Mouse (Mus musculus): ENCODE measurements around the gene Ube4b.

Ube4b gene

DNA sequence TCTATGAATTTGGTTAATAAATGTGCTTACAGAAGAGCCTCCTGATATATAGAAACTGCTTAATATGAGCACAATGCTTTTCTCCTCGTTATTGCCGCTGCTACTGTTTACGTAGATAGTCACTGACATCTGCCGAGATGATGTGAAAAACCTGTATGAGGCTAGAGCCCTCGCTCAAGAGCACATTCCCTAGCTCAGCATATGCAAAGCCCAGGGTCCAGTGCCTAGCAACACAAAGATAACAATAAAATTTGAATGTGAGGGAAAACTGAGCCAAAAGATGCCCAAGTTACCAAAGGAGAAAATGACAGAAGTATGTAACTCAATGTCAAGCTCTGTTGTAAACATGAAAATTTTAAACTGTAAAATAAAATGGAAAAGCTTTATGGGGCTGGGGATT is 123.0 kb downstream of the Ube4b start:
- no peak for DNase-seq (ENCODE audit: low spot score)

DNA sequence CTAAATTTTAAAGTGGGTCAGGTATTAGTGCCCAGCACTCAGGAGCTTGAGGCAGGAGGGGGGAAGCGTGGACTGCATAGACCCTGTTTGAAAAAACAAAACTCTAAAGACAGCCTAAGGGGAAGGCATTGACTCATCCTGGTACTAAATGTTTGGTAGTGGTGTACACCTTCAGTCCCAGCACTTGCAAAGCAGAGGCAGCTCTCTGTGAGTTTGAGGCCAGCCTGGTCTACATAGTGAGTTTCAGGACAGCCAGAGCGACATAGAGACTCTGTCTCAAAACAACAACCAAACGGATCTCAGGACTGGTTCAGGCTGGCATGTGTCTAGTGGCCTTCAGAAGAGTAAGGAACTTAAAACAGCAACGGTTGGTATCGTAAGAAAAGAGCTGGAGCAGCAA is 123.8 kb downstream of the Ube4b start:
- DNase-seq (ENCODE audit: low spot score), result no peak

DNA sequence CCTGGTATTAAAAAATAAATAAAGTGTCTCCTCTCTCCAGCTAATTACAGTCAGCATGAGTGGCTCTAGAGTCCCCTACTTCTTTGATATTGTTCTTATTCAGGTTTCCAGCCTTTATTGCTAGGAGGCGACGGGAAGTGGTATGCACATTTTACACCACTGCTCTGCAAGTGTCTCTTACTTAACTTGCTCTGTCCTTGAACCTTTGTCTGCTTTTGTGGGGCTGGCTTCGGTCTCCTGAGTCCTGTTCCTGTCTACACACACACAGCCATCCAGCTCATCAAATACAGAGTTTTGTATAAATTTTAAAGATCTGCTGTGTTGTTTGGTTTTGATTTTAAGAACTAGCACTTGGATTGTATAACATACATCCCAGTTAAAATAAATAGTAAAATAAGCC is 124.4 kb downstream of the Ube4b start:
- no peak for DNase-seq (ENCODE audit: low spot score)

DNA sequence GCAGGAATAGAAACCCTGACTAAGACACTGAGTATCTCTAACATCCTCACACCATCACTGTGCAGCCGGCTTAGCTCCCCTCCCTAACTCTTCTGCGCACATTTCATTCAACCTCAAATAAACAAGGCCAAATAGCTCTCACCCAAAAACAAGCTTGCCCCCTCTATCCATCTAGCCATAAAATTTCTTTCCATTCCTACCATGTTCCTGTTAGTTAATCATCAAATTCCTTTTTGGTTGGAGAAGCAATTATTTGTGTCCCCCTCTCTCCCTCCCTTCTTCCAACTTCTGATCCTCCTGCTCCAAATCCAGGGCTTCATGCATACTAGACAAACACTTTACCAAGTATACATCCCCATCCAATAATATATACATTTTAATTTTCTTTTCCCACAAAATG is 130.0 kb downstream of the Ube4b start:
- no peak for DNase-seq (ENCODE audit: low spot score)

DNA sequence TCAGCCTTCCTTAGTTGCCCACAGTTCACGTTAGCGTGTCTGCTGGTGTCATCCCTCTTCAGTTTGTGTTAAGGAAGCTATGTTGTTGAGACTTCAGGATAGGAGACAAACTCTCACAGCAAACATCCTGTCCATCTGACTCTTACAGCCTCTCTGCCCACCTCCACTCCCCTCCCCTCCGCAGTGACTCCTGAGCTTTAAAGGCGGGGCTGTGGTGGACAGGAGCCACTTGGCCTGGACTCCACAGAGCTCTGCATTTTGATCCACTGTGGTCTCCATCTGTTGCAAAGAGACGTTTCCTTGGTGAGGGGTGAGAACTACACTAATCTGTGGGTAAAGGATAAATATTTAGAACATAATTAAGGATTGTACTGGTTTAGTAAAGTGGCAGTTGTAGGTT is 133.6 kb downstream of the Ube4b start:
- DNase-seq (ENCODE audit: low spot score), result no peak

DNA sequence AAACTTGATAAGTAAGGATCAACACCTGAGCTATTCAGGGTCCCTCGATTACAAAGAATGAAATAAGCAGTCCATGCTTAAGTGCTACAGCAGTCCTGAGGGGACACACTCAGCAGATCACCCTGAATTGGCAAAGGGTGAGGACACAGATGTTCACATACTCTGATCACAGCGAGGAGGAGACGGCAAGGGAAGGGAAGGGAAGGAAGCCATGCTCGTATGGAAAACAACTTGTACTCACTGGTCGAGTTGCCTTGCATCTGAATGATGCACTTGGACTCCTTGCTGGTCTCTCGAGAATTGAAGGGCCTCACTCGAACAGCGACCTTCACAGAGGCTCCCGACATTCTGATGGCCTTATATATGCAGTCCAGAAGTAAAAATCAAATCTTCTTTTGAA is 135.5 kb downstream of the Ube4b start:
- no peak for DNase-seq (ENCODE audit: low spot score)

DNA sequence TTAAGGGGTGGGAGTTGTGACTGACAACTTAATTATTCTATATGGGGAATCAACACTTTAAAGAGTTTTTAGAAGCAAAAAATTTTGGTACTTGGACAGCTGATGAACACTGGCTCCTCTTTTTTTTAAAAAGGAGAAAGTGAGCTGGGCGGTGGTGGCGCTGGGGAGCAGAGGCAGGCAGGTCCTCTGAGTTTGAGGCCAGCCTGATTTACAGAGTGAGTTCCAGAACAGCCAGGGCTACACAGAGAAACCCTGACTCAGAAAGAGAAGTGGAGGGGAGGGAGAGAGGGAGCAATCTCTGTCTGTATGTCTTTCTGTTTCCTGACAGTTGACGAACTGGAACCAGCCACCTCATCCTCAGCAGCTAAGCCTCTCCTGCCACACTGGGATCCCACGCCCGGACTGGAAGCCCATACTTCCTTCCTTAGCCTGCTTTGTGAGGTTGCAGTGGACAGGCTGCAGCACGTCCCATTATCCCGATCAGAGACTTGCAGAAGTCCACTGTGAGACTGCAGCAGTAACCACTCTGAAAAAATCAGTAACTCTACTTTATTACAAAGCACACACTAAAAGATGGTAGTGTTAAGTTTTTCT is 136.3 kb downstream of the Ube4b start:
- no peak for DNase-seq (ENCODE audit: low spot score)

DNA sequence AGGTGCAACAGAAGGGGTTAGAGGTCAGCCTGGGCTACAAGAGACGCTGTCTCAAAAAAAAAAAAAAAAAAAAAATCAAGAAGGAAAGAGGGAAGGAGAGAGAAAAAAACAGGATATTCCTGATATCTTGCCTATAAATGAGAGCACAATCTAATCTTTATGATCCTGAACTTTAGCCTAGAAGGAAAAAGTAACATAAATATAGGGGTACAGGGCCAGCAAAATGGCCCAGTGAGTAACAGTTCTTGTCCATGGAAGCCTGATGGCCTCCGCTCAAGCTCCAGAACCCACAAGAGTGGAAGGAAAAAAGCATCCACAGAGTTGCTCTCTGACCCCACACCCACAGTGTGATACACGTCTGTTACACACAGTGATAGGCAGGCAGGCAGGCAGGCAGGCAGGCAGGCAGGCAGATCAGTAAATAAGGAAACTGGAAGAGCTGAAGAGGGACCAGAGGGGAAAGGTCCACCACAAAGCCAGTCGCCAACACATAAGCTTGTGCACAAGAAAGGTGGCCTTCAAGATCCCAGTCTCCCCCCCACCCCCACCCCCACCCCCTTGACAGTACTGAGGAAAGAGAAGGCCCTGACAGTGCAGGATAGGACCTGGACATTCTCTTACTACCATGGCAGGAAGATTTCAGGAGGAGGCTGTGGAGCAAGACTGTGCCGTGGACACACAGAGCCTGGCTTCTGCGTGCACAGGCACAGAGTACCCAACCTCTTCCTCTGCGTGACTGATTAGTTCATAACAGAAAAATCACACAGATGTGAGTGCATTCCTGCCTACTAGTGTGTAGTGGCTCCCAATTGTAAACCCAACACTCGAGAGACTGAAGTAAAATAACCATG is 140.0 kb downstream of the Ube4b start:
- DNase-seq (ENCODE audit: low spot score), result no peak

DNA sequence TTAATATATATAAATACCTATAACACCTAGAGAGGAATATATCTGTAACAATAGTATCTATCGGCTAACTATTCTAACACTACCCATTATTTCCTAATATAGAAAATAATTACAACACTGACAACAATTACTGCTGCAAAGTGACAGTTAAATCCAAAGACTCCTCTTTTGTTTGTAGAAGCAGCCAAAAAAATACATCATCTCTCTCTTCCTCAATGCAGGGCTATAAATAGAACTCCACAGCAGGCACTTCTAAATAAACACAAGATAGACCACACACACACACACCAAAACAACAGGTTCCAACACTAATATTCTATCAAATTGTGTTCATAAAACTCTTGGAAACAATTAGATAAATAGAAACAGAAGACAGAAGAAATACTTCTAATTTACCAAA is 140.9 kb downstream of the Ube4b start:
- DNase-seq (ENCODE audit: low spot score), result no peak

DNA sequence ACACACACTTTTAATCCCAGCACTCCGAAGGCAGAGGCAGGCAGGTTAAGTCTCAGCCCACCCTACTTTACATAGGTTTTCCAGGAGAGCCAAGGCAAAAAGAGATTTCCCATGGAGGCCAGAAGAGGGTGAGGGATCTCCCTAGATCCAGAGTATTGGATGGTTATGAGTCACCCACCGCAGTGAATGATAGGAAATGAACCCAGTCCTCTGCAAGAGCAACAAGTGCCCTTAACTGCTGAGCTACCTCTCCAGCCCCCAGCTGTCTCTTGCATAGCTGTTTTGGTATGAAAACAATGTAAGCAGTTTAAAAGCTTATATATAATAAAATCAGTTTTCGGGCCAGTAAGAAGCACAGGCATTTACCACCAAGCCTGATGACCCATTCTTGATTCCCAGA is 143.5 kb downstream of the Ube4b start:
- DNase-seq (ENCODE audit: low spot score), result no peak

DNA sequence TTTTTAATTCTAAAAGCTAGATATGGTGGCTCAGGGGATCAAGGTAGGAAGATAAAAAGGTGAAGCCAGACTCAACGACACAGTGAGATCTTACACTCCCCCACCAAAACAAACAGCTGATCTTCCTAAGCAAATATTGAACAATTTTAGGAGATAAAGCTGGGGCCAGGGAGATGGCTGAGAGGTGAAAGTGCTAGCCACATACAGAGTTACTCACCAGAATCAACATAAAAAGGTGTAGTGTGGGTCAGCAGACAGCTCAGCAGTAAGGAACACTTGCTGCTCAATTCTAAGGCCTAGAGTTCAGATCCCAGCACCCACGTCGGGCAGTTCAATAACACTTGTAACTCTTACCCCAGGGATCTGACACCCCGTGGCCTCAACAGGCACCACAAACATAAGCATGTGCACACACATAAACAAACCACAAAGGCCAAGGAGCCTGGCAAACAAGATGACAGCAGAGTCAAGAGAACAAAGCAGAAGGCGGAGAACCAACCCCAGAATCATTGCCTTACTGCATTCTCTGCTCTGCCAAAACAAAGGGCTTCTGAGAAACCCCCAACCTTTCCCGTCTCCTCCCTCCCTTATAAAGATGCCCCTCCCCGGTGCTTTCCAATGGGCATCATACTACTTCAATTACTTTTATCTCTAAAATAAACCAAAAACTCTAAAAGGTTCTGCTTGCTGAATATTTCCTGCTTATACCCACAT is 144.4 kb downstream of the Ube4b start:
- no peak for DNase-seq (ENCODE audit: low spot score)
